8 mouse cellular contexts compared by ENCODE assay signal in genomic region chr6:51612371-51613051, GRCm38 (mm10).
A peak's percentile ranks its signal among the peaks of the same experiment; 100 is the strongest.
DNase-seq lines count a peak whose midpoint lies in the region; ATAC-seq lines count a peak whose summit lies in the region.

No protein-coding gene starts in this region.

- H3K4me2 ChIP-seq in limb, embryonic 12.5 days: peak overlapping the region; percentile 89
- H3K4me2 ChIP-seq in midbrain, embryonic 11.5 days: peak overlapping the region; percentile 79

- H3K9ac ChIP-seq in limb, embryonic 12.5 days (replicated peaks): peak overlapping the region; percentile 68
- H3K9ac ChIP-seq in midbrain, embryonic 11.5 days (ENCODE audit: low read length): peak overlapping the region; percentile 68

- peak overlapping the region; percentile 56 for H3K4me3 ChIP-seq in limb, embryonic 12.5 days (replicated peaks)
- H3K4me3 ChIP-seq in midbrain, embryonic 11.5 days (ENCODE audit: low read depth, low read length): peak overlapping the region; percentile 48

- H3K9me3 ChIP-seq in limb, embryonic 12.5 days: no peaks in the 10 kb centered on the region
- no peaks in the 10 kb centered on the region for H3K9me3 ChIP-seq in midbrain, embryonic 11.5 days (ENCODE audit: control insufficient read depth, low read length)

- peak; percentile 68 for DNase-seq in layer of hippocampus, adult 11-12 months (ENCODE audit: low spot score)
- DNase-seq in layer of hippocampus, adult 9-10 months (ENCODE audit: low spot score): no peak
- peak; percentile 81 for DNase-seq in embryo, embryonic 10 days (ENCODE audit: low spot score)
- peak; percentile 48 to 57 for DNase-seq in heart, adult 18-20 months
- DNase-seq in kidney, adult 8-10 months: peak; percentile 17 to 41
- DNase-seq in midbrain, embryonic 11.5 days (ENCODE audit: low spot score, missing footprints): peak; percentile 96
- peak; percentile 23 to 27 for DNase-seq in spleen, postnatal 10 days (ENCODE audit: low spot score in 2 of 2)

- WGBS in limb, embryonic 12.5 days: under 1% methylated on average over 54 of the region's 54 CpGs
- WGBS in midbrain, embryonic 11.5 days: under 1% methylated on average over 53 of the region's 54 CpGs

- H3K4me1 ChIP-seq in limb, embryonic 12.5 days (replicated peaks): peaks cover 11% of the 10 kb centered on the region; the same call in 1 of the 2 replicates
- H3K4me1 ChIP-seq in midbrain, embryonic 11.5 days (ENCODE audit: control insufficient read depth, insufficient read depth, low read length): peaks cover 2% of the 10 kb centered on the region; the same call in 1 of the 2 replicates

- peak; percentile 78 for ATAC-seq in limb, embryonic 12.5 days (ENCODE audit: insufficient number of reproducible peaks, insufficient read depth, low FRiP score, low TSS enrichment, low read depth)
- ATAC-seq in midbrain, embryonic 11.5 days (ENCODE audit: low FRiP score): peak; percentile 90

- H3K36me3 ChIP-seq in limb, embryonic 12.5 days: no peaks in the 10 kb centered on the region
- H3K36me3 ChIP-seq in midbrain, embryonic 11.5 days (ENCODE audit: control insufficient read depth, insufficient read depth, low read length): no peaks in the 10 kb centered on the region

- no peak overlapping the region for H3K27ac ChIP-seq in limb, embryonic 12.5 days
- peak overlapping the region; percentile 80 for H3K27ac ChIP-seq in midbrain, embryonic 11.5 days (ENCODE audit: low read depth, low read length)

- peaks cover 14% of the 10 kb centered on the region for H3K27me3 ChIP-seq in limb, embryonic 12.5 days
- H3K27me3 ChIP-seq in midbrain, embryonic 11.5 days (ENCODE audit: control insufficient read depth, insufficient read depth, low read length): no peaks in the 10 kb centered on the region
